Mouse (Mus musculus) small intestine, adult 2 months (tissue): ENCODE data around the gene Rmnd5b.

ENCODE experiments used
- CTCF ChIP-seq: fragments of 200-500 bp; IDR thresholded peaks from 2 replicates; pipeline ENCODE4 v1.5.1; 2012; ENCODE audit warnings: low read depth, mild to moderate bottlenecking, control low read depth, inconsistent platforms, low read length, moderate library complexity, mixed read lengths; ENCODE audit not compliant: insufficient replicate concordance, insufficient read length; ENCODE audit errors: extremely low read depth
- POLR2A ChIP-seq: fragments of 200-500 bp; IDR thresholded peaks from 2 replicates; pipeline ENCODE4 v1.6.1; 2012; ENCODE audit warnings: low read depth, mild to moderate bottlenecking, control low read depth, inconsistent platforms, low read length, moderate library complexity

GRCm38 (mm10) chr11:51577587-51577986 lies 58.1 kb downstream of the Rmnd5b start:
- TF ChIP-seq CTCF (no peak), POLR2A (no peak)
